Mouse (Mus musculus): ENCODE results near the gene Tmem92.

DNA sequence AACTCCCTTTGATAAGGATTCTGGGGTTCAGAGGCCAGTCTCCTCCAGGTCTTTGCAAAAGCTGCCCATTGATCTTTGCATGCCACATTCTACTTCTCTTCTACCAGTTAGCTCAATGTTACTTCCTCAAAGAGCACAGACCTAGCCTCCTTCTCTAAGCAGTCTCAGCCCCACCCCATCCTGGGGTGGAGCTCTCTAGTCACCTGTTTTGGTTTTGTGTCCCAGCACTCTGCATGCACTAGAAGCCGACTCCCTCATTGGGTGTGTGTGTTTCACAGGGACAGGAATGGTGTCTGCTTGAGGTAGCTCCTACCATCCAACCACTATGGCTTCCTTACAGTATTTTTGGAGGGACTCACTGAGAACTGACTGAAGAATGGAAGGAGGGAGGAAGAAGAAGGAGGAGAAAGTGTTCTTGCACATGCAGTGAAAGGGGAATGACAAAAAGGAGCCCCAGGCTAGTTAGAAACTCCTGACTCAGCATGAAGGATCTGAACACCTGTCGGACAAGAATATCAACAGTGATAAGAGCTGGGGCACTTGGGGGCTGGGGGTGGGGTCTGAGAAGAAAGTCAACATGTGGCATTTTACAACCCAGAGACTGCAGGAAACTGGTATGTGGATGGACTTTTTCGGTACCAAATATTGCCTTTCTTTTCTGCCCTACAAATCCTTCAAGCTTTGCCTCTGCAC lies 10.0 kb downstream of the Tmem92 start:
- TF ChIP-seq CTCF (IDR thresholded peaks at IDR 0.05; ENCODE audit: low read depth), result no peak
- no peak for TF ChIP-seq EP300 (IDR thresholded peaks at IDR 0.05; ENCODE audit: low read depth)

Measured in heart, postnatal 0 days (tissue).